Mouse (Mus musculus) liver, adult 2 months (tissue): ENCODE measurements around the gene Agtpbp1. TPM values are rescaled to one million over a fixed set of nuclear protein-coding genes. Genes with fewer than 3 reads are reported as not detected.
A peak's percentile ranks its signal among the peaks of the same experiment; 100 is the strongest.

Source experiments
- DNase-seq: peaks from one replicate; pipeline ENCODE4 v3.0.0-alpha.2; 2011; ENCODE audit warnings: low read depth, low spot score; ENCODE audit errors: extremely low read depth
- H3K27ac ChIP-seq: fragments of 200-500 bp; replicated peaks from 2 replicates; pipeline ENCODE4 v1.5.1; 2012; ENCODE audit warnings: low read depth, mild to moderate bottlenecking, control low read depth, inconsistent platforms, low read length; ENCODE audit not compliant: insufficient read depth
- H3K27me3 ChIP-seq: fragments of 200-500 bp; 2 replicates; pipeline ENCODE4 v1.6.1; 2012; ENCODE audit warnings: mild to moderate bottlenecking, moderate library complexity, low read length, inconsistent platforms; ENCODE audit not compliant: control insufficient read depth, insufficient read depth
- H3K36me3 ChIP-seq: fragments of 200-500 bp; 2 replicates; pipeline ENCODE4 v1.6.1; 2012; ENCODE audit warnings: low read length, inconsistent platforms; ENCODE audit not compliant: control insufficient read depth, insufficient read depth
- H3K4me1 ChIP-seq: fragments of 200-500 bp; 2 replicates; pipeline ENCODE4 v1.6.1; 2011; ENCODE audit warnings: low read length; ENCODE audit not compliant: control insufficient read depth, insufficient read depth
- H3K4me3 ChIP-seq: fragments of 200-500 bp; 2 replicates; pipeline ENCODE4 v1.5.1; 2011; ENCODE audit warnings: low read depth, mild to moderate bottlenecking, control low read depth, low read length, moderate library complexity; ENCODE audit not compliant: insufficient read depth
- H3K79me2 ChIP-seq: fragments of 200-500 bp; 2 replicates; pipeline ENCODE4 v1.6.1; 2012; ENCODE audit warnings: inconsistent platforms, mild to moderate bottlenecking, low read length, moderate library complexity; ENCODE audit not compliant: control insufficient read depth, insufficient read depth
- H3K9ac ChIP-seq: fragments of 200-500 bp; 2 replicates; pipeline ENCODE4 v1.6.1; 2012; ENCODE audit warnings: low read depth, mild to moderate bottlenecking, control low read depth, inconsistent platforms, low read length
- CTCF ChIP-seq: fragments of 200-500 bp; IDR thresholded peaks from 2 replicates; pipeline ENCODE4 v1.5.1; 2011; ENCODE audit warnings: low read depth, low read length, control low read depth
- POLR2A ChIP-seq: fragments of 200-500 bp; IDR thresholded peaks from 2 replicates; pipeline ENCODE4 v1.6.1; 2011; ENCODE audit warnings: low read length, control low read depth; ENCODE audit not compliant: insufficient read depth; ENCODE audit errors: extremely low read depth
- WGBS: fragments of 180-500 bp; shearing (Covaris S2); methylation state at CpG from one replicate; pipeline ENCODE4 v1.1.7; 2018; 5-methylcytosine and 5-hydroxymethylcytosine counted together
- polyA plus RNA-seq: library from polyadenylated mRNA; depleted of rRNA; stranded (reverse); fragments of >200 nt; gene quantifications from 2 replicates; pipeline ENCODE4 v1.2.3, GENCODE M21; 2012
- total RNA-seq: library from RNA; depleted of rRNA; stranded (reverse); fragments of >200 nt; gene quantifications from 2 replicates; pipeline ENCODE4 v1.2.3, GENCODE M21; 2014

Gene Agtpbp1
- total and polyA plus RNA-seq, 2 experiments = 1.9 to 10.0 TPM

DNA sequence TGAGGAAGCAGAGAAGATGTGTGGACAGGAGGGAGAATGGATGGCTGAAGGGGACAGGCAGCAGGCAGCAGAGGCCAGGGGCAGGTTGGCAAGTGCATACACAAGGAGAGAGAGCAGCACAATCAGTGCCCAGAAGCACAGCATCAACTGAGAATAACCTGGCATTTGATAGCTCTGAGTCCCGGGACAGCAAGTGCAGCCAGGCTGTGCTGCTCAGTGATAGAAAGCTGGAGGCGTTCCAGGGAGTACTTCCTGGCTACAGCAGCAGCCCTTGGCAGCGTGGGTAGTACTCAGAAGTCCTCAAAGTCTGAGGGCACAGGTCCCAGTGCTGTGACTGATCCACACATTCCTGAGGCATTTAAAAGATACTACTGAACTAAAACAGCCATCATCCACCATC lies 117.4 kb downstream of the Agtpbp1 start:
- TF ChIP-seq CTCF (no peak), POLR2A (no peak)
- peak; percentile 94 for DNase-seq
- no peak overlapping the region for H3K9ac ChIP-seq
- H3K4me3 ChIP-seq = no peak overlapping the region
- H3K36me3 ChIP-seq = peaks cover 1% of the 10 kb centered on the region; the same call in 1 of the 2 replicates
- no peak overlapping the region for H3K27ac ChIP-seq
- 6% methylated on average over 3 of the region's 3 CpGs for WGBS
- no peaks in the 10 kb centered on the region for H3K79me2 ChIP-seq
- peaks cover 2% of the 10 kb centered on the region for H3K4me1 ChIP-seq
- H3K27me3 ChIP-seq = no peaks in the 10 kb centered on the region

DNA sequence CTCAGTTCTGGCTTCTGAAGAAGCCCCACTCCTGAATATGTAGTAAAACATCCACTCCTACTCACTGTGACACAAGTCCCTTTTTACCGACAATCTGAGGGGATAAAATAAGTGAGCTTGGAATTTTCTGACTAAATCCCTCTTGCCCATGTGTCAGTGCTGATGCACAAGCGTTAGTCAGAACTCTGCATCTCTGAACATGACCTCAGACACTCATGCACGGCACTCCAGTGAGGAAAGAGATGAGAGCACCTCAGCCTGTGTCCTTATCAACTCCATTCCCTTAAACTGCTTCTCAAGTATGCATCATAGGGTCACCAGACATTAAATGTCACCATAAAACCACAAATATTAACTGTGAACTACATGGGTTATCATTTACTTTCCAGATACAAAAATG lies 124.1 kb downstream of the Agtpbp1 start:
- Histone ChIP-seq H3K27ac (no peak overlapping the region), H3K4me1 (no peaks in the 10 kb centered on the region), H3K27me3 (no peaks in the 10 kb centered on the region), H3K36me3 (peaks cover 6% of the 10 kb centered on the region; the same call in 1 of the 2 replicates), H3K79me2 (no peaks in the 10 kb centered on the region), H3K4me3 (no peak overlapping the region), H3K9ac (no peak overlapping the region)
- no peak for DNase-seq
- WGBS = 97% methylated on average over 3 of the region's 3 CpGs
- TF ChIP-seq CTCF (no peak), POLR2A (no peak)

DNA sequence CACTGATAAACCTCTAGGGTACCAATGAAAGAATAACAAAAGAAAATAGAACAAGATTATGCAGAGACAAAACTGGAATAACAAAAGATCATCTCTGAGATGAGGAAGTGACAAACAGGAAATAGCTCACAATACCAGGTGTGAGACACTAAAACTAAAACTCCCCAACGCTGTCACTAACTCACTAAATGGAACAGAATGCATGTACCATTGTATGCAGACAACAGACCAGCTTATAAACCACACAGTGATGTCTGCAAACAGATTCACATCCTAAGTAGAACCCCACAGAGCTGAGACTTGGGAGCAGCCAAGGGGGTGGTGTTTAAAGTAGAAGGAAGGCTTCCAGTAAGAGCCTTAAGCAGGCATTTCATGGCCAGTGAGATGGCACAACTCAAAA lies 128.8 kb downstream of the Agtpbp1 start:
- Histone ChIP-seq H3K4me1 (peaks cover 21% of the 10 kb centered on the region), H3K4me3 (no peak overlapping the region), H3K27ac (no peak overlapping the region), H3K36me3 (0 out of 2 replicates have a peak, but pooled peaks cover 4% of the 10 kb centered on the region), H3K79me2 (no peaks in the 10 kb centered on the region), H3K9ac (no peak overlapping the region), H3K27me3 (no peaks in the 10 kb centered on the region)
- DNase-seq = no peak
- 90% methylated on average over 1 of the region's 1 CpGs for WGBS
- no peak for TF ChIP-seq POLR2A
- no peak for TF ChIP-seq CTCF

DNA sequence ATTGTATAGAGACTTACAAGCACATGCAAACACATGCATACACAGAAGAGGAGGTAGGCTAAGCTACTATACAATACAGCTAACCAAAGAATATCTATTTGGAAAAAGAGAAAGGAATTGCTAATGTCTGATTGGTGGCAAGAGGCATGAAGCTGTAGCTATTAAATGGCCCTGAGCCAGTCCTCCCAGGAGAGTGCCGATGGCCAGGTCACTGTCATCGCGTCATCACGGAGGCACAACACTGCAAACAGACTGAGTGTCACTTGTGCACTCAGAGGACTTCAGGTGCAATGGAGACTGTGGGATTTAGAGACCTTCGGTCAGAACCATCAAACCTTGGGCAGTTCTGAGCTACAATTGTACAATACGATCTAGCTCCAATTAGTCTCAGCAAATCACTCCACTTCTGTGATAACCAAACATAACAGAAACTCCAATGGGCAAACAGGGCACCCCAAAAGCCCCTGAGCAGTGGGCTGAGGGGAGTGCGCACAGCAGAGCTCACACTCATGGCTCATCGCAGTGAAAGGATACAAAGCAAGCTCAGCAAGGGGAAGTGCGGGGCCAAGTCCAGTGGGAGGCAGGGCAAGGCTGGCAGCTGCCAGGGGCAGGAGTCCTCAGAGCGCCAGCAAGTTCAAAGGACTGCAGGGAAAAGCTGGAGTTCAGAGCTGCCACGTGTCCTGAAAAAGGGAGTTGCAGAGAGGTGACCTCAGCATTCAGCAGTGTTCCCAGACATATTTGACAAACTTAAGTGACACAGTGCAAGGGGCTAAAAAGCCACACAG lies 130.8 kb downstream of the Agtpbp1 start:
- peak overlapping the region; percentile 95 for H3K27ac ChIP-seq
- no peaks in the 10 kb centered on the region for H3K79me2 ChIP-seq
- no peak overlapping the region for H3K4me3 ChIP-seq
- TF ChIP-seq POLR2A (no peak), CTCF (no peak)
- WGBS = 28% methylated on average over 11 of the region's 11 CpGs
- DNase-seq = peak; percentile 98
- H3K9ac ChIP-seq = peak overlapping the region; percentile 32; the same call in 1 of the 2 replicates
- H3K4me1 ChIP-seq = peaks cover 21% of the 10 kb centered on the region
- H3K27me3 ChIP-seq = no peaks in the 10 kb centered on the region
- no peaks in the 10 kb centered on the region for H3K36me3 ChIP-seq

DNA sequence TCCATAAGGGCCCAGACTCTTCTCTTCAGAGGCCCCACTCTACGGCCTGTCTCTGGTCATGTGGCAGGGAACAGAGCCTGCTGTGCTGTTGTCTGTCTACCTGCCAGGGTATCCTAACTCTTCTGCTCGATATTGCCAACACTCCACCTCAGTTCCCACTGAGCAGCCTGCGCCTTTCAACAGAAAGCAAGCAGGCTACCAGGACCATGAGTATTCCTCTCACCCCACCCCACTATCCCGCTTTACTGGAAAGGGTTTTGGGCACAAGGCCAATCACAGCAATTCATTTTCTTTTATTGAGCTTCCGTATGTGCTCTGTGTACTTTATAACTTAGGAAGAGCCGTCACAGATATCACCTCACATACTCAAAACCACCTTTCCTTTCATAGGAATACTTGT lies 131.4 kb downstream of the Agtpbp1 start:
- Histone ChIP-seq H3K36me3 (no peaks in the 10 kb centered on the region), H3K27ac (peak overlapping the region; percentile 87), H3K9ac (no peak overlapping the region), H3K79me2 (no peaks in the 10 kb centered on the region), H3K4me1 (peaks cover 21% of the 10 kb centered on the region), H3K4me3 (no peak overlapping the region), H3K27me3 (no peaks in the 10 kb centered on the region)
- TF ChIP-seq POLR2A = no peak
- TF ChIP-seq CTCF = no peak
- WGBS = 24% methylated on average over 6 of the region's 6 CpGs
- no peak for DNase-seq

DNA sequence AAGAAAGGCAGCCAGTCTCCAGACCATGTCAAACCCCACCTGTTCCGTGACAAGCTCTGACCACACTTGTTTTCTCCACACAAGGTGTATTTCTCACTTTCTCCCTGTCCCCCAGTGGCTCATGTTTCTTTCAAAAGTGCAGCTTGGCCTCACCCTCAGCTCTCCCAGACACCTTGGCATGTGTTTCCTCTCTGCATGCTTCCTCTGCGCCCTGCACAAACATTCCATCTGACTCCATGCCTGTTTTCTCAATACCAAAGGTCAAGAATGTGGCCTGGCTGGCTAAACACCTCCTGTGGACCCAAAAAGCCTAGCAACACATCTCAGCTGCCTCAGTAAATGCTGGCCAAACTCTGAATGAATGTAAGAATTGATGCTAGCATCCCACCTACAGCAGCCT lies 132.0 kb downstream of the Agtpbp1 start:
- WGBS = 45% methylated on average over 2 of the region's 2 CpGs
- peaks cover 21% of the 10 kb centered on the region for H3K4me1 ChIP-seq
- no peak overlapping the region for H3K4me3 ChIP-seq
- H3K27ac ChIP-seq = peak overlapping the region; percentile 87
- no peak overlapping the region for H3K9ac ChIP-seq
- 0 out of 2 replicates have a peak, but pooled peaks have one; percentile 2 for TF ChIP-seq CTCF
- TF ChIP-seq POLR2A = no peak
- peak; percentile 94 for DNase-seq
- no peaks in the 10 kb centered on the region for H3K27me3 ChIP-seq
- H3K79me2 ChIP-seq = no peaks in the 10 kb centered on the region
- no peaks in the 10 kb centered on the region for H3K36me3 ChIP-seq
